Mouse (Mus musculus) Patski (cell line): Measurements from ENCODE around the gene Tnfrsf25. TPM values are rescaled to one million over a fixed set of nuclear protein-coding genes. Genes with fewer than 3 reads are reported as not detected.

Experiments
- ATAC-seq: fragments of 100-300 bp; one replicate; pipeline ENCODE4 v1.8.0; 2021
- CTCF ChIA-PET: fragments of 350-600 bp; sonication (Branson Sonifier 250); formaldehyde crosslinking; loops from one replicate; lab custom pipeline; 2022; ENCODE audit warnings: inconsistent platforms; lab: Charles Lee
- POLR2A ChIA-PET: fragments of 350-600 bp; sonication (Branson Sonifier 250); formaldehyde crosslinking; loops from one replicate; lab custom pipeline; 2022; ENCODE audit warnings: antibody characterized with exemption, inconsistent platforms; lab: Charles Lee
- DNase-seq: peaks from one replicate; pipeline ENCODE4 v3.0.0-alpha.2; 2011; ENCODE audit warnings: low read depth, low spot score
- H3K27me3 ChIP-seq: fragments of 371-371 bp; one replicate; pipeline ENCODE4 v1.5.1; 2021
- CTCF ChIP-seq: fragments of 100-300 bp; IDR thresholded peaks from one replicate; pipeline ENCODE4 v1.5.1; 2021
- in situ Hi-C: fragments of 300-500 bp; cut with MboI; formaldehyde crosslinking; loops from 3 replicates; pipeline ENCODE4 v1.11.1; 2018; ENCODE audit warnings: low pct_unique_long_range_greater_than_20kb, mixed read lengths
- polyA plus RNA-seq: library from polyadenylated mRNA; unstranded; gene quantifications from one replicate; pipeline ENCODE4 v1.2.3, GENCODE M21; 2021

Gene Tnfrsf25
- polyA plus RNA-seq, 1 experiment from 2014 or later: 1.5 TPM

DNA sequence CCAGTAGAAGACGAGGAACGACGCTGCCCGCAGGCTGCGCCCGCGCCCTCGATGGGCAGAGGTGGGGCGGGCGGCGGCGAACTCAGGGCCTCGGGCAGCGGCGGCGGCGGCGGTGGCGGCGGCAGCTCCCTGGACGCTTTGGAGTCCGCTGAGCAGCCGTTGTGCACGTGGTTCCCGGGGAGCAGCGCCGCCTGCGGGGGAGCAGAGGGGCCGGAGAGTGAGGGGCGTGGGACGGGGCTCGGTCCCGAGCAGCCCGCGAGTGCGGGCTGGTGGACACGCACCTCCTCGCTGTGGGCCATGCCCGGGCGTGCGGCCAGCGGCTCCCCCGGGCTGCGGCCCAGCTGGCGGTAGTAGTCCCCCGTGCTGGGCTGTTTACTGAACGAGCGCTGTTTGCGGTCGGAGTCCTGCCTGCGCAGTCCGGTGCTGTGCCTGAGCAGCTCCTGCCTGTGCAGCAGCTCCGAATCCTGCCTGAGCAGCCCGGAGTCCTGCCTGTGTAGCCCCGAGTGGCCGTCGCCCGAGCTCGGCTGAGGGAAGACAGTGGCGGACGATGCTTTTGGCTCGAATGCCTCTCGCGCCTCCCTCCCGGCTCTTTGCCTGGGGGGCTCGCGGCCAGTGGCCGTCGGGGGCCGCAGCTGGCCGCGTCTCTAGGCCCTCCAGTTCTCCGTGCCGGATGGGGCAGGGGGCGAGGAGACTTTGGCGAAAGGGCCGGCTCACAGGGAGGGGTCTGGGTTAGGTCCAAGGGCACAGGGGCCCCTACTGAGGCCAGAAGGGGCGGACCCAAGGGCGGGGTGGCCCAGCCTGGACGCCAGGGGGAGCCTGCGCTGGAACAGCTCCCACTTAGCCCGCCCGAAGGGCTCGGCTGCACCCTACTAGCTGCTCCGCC lies 15.3 kb downstream of the Tnfrsf25 start:
- in situ Hi-C loops: no loop called here
- POLR2A ChIA-PET: no interaction called here
- peak; percentile 29 for ATAC-seq

DNA sequence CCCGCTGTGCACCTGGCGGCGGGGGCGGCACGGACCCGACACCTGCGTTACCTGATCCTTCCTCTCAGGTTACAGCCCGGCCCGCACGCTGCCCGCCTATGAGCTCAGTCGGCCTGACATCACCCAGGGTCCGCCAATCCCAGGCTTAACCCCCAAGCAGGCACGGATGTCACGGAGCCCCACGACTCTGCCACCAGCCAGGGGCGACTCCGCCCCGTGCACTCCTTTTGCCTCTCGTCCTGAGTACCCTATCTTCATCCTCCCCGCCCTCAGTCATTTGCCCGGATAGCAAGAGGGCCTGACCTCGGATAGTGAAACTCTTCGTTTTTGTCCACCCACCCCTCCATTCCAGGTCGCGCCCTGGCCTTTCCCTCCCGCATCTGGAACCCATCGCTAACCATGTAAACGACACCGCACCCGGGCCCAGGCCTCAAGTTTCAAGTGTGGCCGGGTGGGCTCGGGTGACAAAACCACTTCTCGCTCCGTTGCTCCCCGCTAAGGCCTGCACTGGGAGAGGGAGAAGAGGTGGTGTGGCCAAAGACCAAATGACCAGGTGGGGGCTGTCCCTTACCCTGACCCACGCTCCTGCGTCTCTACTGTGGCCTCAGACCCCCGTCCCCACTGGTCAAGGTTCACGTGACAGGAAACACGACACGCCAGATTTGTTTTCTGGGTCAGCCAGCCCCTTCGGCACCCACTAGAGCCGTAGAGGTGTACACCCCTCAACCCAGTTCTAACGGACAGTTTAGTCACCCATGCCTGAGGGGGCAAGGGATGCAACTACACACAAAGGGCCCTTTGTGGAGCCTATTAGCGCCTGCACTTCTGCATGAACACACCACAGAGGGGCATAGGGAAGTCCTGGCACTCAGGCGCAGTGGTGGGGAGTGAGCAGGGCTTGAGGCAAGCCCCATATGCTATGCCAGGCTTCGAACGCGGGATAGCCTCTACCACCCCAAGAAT lies 16.4 kb downstream of the Tnfrsf25 start:
- ATAC-seq (no peak), DNase-seq (no peak)
- CTCF ChIA-PET: interaction anchor here (1.2 kb wide), 1 partner anchor 8 kb away, joined by 3 read pairs; no protein-coding TSS in a partner anchor
- TF ChIP-seq CTCF: no peak
- H3K27me3 ChIP-seq: peaks cover 8% of the 10 kb centered on the region
- in situ Hi-C loops: no loop called here
- POLR2A ChIA-PET: no interaction called here

More for the DNA sequence above, 15.3 kb downstream of the Tnfrsf25 start:
- peaks cover 8% of the 10 kb centered on the region for H3K27me3 ChIP-seq
- CTCF ChIA-PET: interaction anchor here (1.2 kb wide), 1 partner anchor 9 kb away, joined by 3 read pairs; no protein-coding TSS in a partner anchor
- TF ChIP-seq CTCF: no peak
- DNase-seq: no peak

DNA sequence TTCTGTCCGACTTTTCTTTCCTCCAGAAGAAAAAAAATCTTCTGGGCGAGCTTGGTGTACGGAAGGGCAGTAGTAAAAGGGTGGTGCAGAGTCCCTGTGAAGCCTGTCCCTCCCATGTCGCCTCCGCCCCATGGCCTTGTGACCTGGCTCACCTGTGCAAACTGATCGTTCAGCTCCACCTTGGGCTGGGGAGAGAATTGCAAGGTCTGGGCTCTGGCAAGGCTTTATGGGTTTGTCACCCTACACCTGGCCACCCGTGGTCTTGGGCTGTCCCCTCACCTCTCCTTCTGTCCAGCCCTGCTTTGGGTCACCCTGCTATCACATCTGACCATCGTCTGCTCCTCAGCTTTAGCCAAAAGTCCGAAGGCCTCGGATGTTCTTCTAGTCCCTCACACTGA lies 17.0 kb downstream of the Tnfrsf25 start:
- CTCF ChIA-PET: no interaction called here
- peaks cover 8% of the 10 kb centered on the region for H3K27me3 ChIP-seq
- DNase-seq (no peak), ATAC-seq (no peak)
- in situ Hi-C loops: no loop called here
- no peak for TF ChIP-seq CTCF
- POLR2A ChIA-PET: no interaction called here

DNA sequence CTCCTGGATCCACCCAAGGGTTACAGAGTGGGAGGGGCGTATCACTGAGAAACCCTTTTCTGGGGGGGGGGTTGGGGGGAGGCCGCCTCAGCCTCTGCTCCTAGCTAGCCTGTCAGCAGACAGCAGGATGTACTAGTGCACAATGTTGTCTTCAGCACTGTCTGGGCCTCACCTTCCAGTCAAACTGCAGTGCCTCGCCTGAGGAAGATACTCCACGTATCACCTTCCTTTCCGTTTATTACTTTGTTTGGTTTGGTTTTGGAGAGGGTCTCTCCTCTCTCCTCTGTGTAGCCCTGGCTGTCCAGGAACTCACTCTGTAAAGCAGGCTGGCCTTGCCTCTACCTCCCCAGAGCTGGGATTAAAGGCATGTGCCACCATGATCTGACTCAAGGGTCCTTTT lies 17.5 kb downstream of the Tnfrsf25 start:
- no peak for TF ChIP-seq CTCF
- ATAC-seq: no peak
- ChIA-PET POLR2A (no interaction called here), CTCF (no interaction called here)
- H3K27me3 ChIP-seq: peaks cover 8% of the 10 kb centered on the region
- in situ Hi-C loops: no loop called here
- no peak for DNase-seq

DNA sequence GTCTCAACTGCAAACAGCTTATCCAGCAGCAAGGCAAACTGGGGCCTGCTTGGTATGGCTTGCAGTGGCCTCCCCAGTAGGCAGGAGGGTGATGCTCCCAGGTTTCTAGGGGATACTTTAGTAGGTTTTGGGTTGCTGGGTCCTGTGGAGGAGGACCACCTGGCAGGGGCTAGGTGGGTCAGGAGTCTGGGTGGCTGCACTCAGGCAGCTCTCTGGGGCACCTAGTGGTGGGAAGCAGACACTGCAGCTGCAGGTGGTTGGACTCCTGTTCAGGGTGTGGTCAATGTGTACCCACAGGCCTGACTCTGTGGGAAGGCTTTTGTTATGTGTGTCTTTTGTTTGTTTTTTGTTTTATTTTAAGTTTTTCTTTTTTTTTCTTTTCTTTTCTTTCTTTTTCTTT lies 18.8 kb downstream of the Tnfrsf25 start:
- POLR2A ChIA-PET: no interaction called here
- peaks cover 8% of the 10 kb centered on the region for H3K27me3 ChIP-seq
- no peak for DNase-seq

DNA sequence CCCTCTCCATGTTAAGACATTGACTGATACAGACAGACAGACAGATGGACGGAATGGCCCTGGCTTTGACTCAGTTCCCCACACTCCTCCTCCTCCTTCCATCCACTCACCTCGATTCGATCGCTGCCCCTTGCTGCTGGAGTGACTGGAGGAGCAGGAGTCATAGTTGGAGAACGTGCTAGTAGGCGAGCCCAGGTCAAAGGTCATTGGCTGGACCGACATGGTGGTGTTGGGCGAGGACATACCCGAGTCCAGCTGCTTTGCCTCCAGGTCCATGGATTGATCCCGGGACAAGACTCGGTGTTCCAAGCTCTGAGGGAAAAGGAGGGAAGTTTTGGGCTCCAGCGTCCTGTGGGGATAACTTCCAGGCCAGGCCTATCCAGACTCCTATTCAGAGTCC lies 19.6 kb downstream of the Tnfrsf25 start:
- DNase-seq (no peak), ATAC-seq (no peak)
- H3K27me3 ChIP-seq: peaks cover 8% of the 10 kb centered on the region
- in situ Hi-C loops: no loop called here
- TF ChIP-seq CTCF: no peak
- POLR2A ChIA-PET: no interaction called here
- CTCF ChIA-PET: interaction anchor here (1.2 to 1.7 kb wide), 3 partner anchors 10 to 131 kb away, joined by 3 to 7 read pairs (median 3); no protein-coding TSS in a partner anchor

More for the DNA sequence above, 18.8 kb downstream of the Tnfrsf25 start:
- ATAC-seq: no peak
- in situ Hi-C loops: no loop called here
- TF ChIP-seq CTCF: no peak
- CTCF ChIA-PET: interaction anchor here (0.8 to 1.7 kb wide), 4 partner anchors 8 to 130 kb away, joined by 3 to 7 read pairs (median 4); partner anchors contain the start of gene Tnfrsf25

DNA sequence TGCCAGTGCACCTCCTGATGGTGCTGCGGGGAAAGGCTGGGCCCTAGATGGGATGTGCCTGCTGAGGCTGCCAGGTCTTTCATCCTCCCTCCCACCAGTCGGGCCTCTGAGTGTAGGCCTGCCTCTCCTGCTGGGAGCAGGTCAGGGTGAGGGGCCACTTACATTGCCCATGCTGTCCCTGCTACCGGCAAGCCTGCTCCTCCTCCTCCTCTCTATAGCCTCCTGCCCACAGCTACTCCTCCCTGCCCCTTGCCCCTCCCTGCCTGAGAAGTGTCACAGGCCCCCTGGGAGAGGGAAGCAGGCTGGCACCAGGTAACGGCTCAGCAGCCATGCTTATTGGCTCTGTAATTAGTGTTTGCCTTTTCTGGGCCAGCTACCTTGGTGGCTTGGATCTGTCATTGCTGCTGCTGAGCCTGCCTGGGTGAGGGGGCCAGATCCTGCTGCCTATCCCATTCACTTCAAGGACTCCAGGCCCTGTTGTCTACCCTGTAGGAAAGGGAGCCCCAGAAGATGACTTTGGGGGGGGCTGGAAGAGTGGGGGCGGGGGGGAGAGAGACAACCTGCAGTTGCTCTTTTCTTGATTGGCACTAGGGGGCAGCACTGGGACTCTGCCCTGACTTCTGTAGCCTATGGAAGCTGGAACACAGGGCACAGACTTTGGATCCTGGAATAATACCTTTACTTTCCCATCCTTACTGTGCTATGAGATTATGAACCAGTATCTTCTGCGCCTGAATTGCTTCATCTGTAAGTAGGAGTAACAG lies 20.6 kb downstream of the Tnfrsf25 start:
- DNase-seq: no peak
- peaks cover 4% of the 10 kb centered on the region for H3K27me3 ChIP-seq
- ChIA-PET CTCF (interaction anchor here (0.6 to 2.3 kb wide), 4 partner anchors 10 to 16 kb away, joined by 3 to 5 read pairs (median 4); no protein-coding TSS in a partner anchor), POLR2A (no interaction called here)
- ATAC-seq: no peak
- in situ Hi-C loops: no loop called here
- TF ChIP-seq CTCF: no peak

DNA sequence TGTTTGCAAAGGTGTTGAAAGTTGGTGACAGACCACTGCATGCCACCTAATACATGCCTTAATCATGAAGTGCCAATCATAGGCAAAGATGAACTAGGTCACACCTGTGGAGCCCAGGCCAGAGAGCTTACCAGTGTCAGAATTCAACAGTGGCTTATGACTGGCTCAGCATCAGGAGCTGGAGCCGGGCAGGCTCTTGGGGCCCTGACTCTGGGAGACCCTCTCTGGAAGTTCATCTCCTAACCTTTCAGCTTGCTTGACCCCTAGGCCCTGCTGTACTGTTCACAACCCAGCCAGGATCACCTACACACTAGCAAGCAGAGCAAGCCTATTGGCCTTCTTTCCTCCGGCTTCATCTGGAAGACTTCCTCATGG lies 21.1 kb downstream of the Tnfrsf25 start:
- no peak for TF ChIP-seq CTCF
- ATAC-seq (no peak), DNase-seq (no peak)
- CTCF ChIA-PET: interaction anchor here (0.6 to 2.3 kb wide), 3 partner anchors 10 to 16 kb away, joined by 3 to 5 read pairs (median 4); no protein-coding TSS in a partner anchor
- in situ Hi-C loops: no loop called here
- POLR2A ChIA-PET: no interaction called here
- no peaks in the 10 kb centered on the region for H3K27me3 ChIP-seq

DNA sequence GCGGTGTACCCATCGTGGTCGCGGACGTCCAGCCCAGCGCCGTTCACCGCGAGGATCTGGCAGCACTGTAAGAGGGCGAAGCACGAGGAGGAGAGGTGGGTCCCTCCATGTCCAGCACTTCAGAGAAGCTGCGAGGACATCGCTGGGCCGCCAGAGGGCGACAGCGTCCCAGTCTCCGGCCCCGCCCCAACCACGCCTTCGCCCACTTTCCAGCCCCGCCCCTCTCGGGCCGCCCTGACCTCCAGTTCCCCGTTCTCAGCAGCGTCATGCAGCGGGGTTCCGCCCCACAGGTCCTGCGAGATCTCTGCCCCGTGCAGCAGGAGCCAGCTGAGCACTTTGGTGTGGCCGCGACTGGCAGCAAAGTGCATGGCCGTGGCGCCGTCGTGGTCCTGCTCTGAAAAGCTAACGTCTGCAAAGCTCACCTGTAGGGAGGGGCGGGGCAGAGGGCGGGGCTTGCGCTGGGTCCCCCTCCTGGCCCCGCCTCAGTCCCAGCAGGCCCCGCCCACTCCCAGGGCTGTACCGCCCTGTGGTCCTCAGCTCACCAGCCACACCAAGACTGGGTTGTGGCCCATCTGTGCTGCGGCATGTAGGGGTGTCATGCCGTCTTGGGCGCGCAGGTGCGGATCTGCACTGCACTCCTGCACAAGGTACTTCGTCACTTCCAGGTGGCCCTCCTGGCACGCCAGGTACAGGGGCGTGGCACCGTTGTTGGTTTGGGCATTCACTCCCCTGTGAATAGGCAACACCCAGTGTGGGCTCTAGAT lies 22.9 kb downstream of the Tnfrsf25 start:
- in situ Hi-C loops: no loop called here
- DNase-seq (peak; percentile 42), ATAC-seq (peak; percentile 86)
- no peak for TF ChIP-seq CTCF
- ChIA-PET POLR2A (no interaction called here), CTCF (interaction anchor here (0.8 to 1.2 kb wide), 2 partner anchors 11 to 27 kb away, joined by 3 read pairs; no protein-coding TSS in a partner anchor)
- no peaks in the 10 kb centered on the region for H3K27me3 ChIP-seq
